Mouse (Mus musculus) cortical plate, adult 2 months (tissue): ENCODE measurements around the gene Igfbp5.
A peak's percentile ranks its signal among the peaks of the same experiment; 100 is the strongest.

Source experiments
- CTCF ChIP-seq: fragments of 200-500 bp; IDR thresholded peaks from 2 replicates; pipeline ENCODE4 v1.5.1; 2011; ENCODE audit warnings: mild to moderate bottlenecking, control low read depth, low read length; ENCODE audit not compliant: insufficient read depth; ENCODE audit errors: extremely low read depth
- POLR2A ChIP-seq: fragments of 200-500 bp; IDR thresholded peaks from 2 replicates; pipeline ENCODE4 v1.6.1; 2011; ENCODE audit warnings: mild to moderate bottlenecking, low read length, control low read depth; ENCODE audit not compliant: insufficient read depth; ENCODE audit errors: extremely low read depth

DNA sequence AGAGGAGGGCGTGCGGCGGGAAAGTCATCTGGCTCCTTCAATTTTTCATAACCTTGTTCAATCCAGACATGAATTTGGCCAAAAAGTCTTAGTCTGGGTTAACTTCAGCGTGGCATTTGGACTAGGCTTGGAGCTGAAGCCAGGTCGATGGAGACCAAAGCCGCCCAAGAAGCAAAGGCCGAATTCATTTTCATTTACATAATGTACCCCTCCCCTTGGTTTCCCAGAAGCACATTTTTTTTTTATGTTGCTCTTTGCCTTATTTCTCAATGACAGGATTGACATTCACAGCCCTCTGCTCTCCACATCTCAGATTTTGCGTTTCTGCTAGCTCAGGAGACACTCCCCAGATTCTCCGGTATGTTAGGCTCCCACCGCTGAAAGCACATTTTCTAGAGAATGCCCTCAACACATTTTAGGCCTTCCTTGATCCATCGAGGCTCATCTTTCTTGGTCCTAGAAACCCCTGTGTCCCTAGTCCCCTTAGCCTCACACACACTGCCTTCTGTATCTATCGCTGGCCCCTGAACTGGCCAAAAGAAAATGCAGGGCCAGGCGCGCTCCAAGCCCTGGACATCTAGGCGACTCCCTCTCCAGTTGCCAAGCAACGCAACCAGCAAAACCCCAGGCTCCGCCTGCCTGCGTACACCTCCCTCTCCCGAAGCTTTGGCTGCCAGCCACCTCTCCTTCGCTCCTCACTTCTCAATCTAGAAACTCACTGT is 3.9 kb downstream of the Igfbp5 start:
- TF ChIP-seq POLR2A (peak; percentile 54; the same call in 1 of the 2 replicates), CTCF (no peak)
